Mouse (Mus musculus): Measurements from ENCODE around the gene Cd48.
"Not testable (repeated sequence)": the region's sequence is repeated elsewhere in the genome, so short reads cannot be mapped to it uniquely, and the experiment has no call there.

Cd48 gene

GRCm38 (mm10) chr1:171681531-171682299 lies at the start of gene Cd48:
Gene Cd48 (plus strand): TSS chr1:171682009.
- no peak for DNase-seq (ENCODE audit: low read depth in 1 of 2, low spot score in 2 of 2)

- DNase-seq (ENCODE audit: low read depth in 1 of 2, low spot score in 2 of 2), result no peak
Measured at GRCm38 (mm10) chr1:171635696-171636095, 46.1 kb upstream of the Cd48 start.

- DNase-seq (ENCODE audit: low read depth in 1 of 2, low spot score in 2 of 2), result peak; percentile 31 to 48
Measured at GRCm38 (mm10) chr1:171637101-171637500, 44.7 kb upstream of the Cd48 start.

GRCm38 (mm10) chr1:171638686-171639085 lies 43.1 kb upstream of the Cd48 start:
- no peak for DNase-seq (ENCODE audit: low read depth in 1 of 2, low spot score in 2 of 2)

GRCm38 (mm10) chr1:171640796-171641195 lies 41.0 kb upstream of the Cd48 start:
- no peak for DNase-seq (ENCODE audit: low read depth in 1 of 2, low spot score in 2 of 2)

- no peak for DNase-seq (ENCODE audit: low read depth in 1 of 2, low spot score in 2 of 2)
Measured at GRCm38 (mm10) chr1:171643612-171644011, 38.2 kb upstream of the Cd48 start.

GRCm38 (mm10) chr1:171646429-171646940 lies 35.3 kb upstream of the Cd48 start:
- no peak for DNase-seq (ENCODE audit: low read depth in 1 of 2, low spot score in 2 of 2)

- DNase-seq (ENCODE audit: low read depth in 1 of 2, low spot score in 2 of 2), result no peak
Measured at GRCm38 (mm10) chr1:171647716-171648115, 34.1 kb upstream of the Cd48 start.

GRCm38 (mm10) chr1:171648840-171649239 lies 33.0 kb upstream of the Cd48 start:
- DNase-seq (ENCODE audit: low read depth in 1 of 2, low spot score in 2 of 2), result no peak

- DNase-seq (ENCODE audit: low read depth in 1 of 2, low spot score in 2 of 2), result no peak
Measured at GRCm38 (mm10) chr1:171652734-171653133, 29.1 kb upstream of the Cd48 start, which contains the start of gene Slamf7. Gene Slamf7 (minus strand): TSS chr1:171653035.

GRCm38 (mm10) chr1:171658561-171658991 lies 23.2 kb upstream of the Cd48 start:
- no peak for DNase-seq (ENCODE audit: low read depth in 1 of 2, low spot score in 2 of 2)

GRCm38 (mm10) chr1:171660423-171660822 lies 21.4 kb upstream of the Cd48 start:
- DNase-seq (ENCODE audit: low read depth in 1 of 2, low spot score in 2 of 2), result no peak

- DNase-seq (ENCODE audit: low read depth in 1 of 2, low spot score in 2 of 2), result no peak
Measured at GRCm38 (mm10) chr1:171661482-171661881, 20.3 kb upstream of the Cd48 start.

GRCm38 (mm10) chr1:171663757-171664156 lies 18.1 kb upstream of the Cd48 start:
- DNase-seq (ENCODE audit: low read depth in 1 of 2, low spot score in 2 of 2), result no peak

- DNase-seq (ENCODE audit: low read depth in 1 of 2, low spot score in 2 of 2), result no peak
Measured at GRCm38 (mm10) chr1:171666350-171666749, 15.5 kb upstream of the Cd48 start.

- no peak for DNase-seq (ENCODE audit: low read depth in 1 of 2, low spot score in 2 of 2)
Measured at GRCm38 (mm10) chr1:171667160-171667559, 14.6 kb upstream of the Cd48 start.

GRCm38 (mm10) chr1:171672451-171672850 lies 9.4 kb upstream of the Cd48 start:
- not testable (repeated sequence) for DNase-seq (ENCODE audit: low read depth in 1 of 2, low spot score in 2 of 2)

GRCm38 (mm10) chr1:171672854-171673475 lies 8.8 kb upstream of the Cd48 start:
- no peak for DNase-seq (ENCODE audit: low read depth in 1 of 2, low spot score in 2 of 2)

- no peak for DNase-seq (ENCODE audit: low read depth in 1 of 2, low spot score in 2 of 2)
Measured at GRCm38 (mm10) chr1:171674467-171674866, 7.3 kb upstream of the Cd48 start.

GRCm38 (mm10) chr1:171677721-171678120 lies 4.1 kb upstream of the Cd48 start:
- no peak for DNase-seq (ENCODE audit: low read depth in 1 of 2, low spot score in 2 of 2)

- DNase-seq (ENCODE audit: low read depth in 1 of 2, low spot score in 2 of 2), result no peak
Measured at GRCm38 (mm10) chr1:171681009-171681408, 800 bp upstream of the Cd48 start.

GRCm38 (mm10) chr1:171684923-171685322 lies 3.1 kb downstream of the Cd48 start:
- DNase-seq (ENCODE audit: low read depth in 1 of 2, low spot score in 2 of 2), result no peak

All from monocyte, adult 2 months (primary cell).